Mouse (Mus musculus) forebrain, embryonic 16.5 days (tissue): ENCODE measurements at regions not wholly inside any gene's neighbourhood (a gene's known extent, or its start where the extent isn't known, plus 50 kb on each side); places are given as distances from the start of the nearest gene placed in this dataset.
A peak's percentile ranks its signal among the peaks of the same experiment; 100 is the strongest.

Experiments
- ATAC-seq: fragments of 200-750 bp; cut with Nextera tagmentation; 2 replicates; pipeline ENCODE4 v1.8.0; 2017; ENCODE audit warnings: mild to moderate bottlenecking, moderate library complexity
- H3K27ac ChIP-seq: fragments of 300-500 bp; sonication (generic); 2 replicates; pipeline ENCODE4 v1.5.1; 2014; ENCODE audit warnings: low read length, control low read depth
- H3K27me3 ChIP-seq: fragments of 300-500 bp; sonication (generic); replicated peaks from 2 replicates; pipeline ENCODE4 v1.6.1; 2014; ENCODE audit warnings: low read length; ENCODE audit not compliant: control insufficient read depth, insufficient read depth
- H3K36me3 ChIP-seq: fragments of 300-500 bp; sonication (generic); 2 replicates; pipeline ENCODE4 v1.6.1; 2014; ENCODE audit not compliant: control insufficient read depth, insufficient read depth
- H3K4me1 ChIP-seq: fragments of 300-500 bp; sonication (generic); replicated peaks from 2 replicates; pipeline ENCODE4 v1.6.1; 2014; ENCODE audit warnings: low read length; ENCODE audit not compliant: control insufficient read depth, insufficient read depth
- H3K4me2 ChIP-seq: fragments of 300-500 bp; sonication (generic); 2 replicates; pipeline ENCODE4 v1.6.1; 2014; ENCODE audit warnings: mild to moderate bottlenecking, low read length, control low read depth
- H3K4me3 ChIP-seq: fragments of 300-500 bp; sonication (generic); replicated peaks from 2 replicates; pipeline ENCODE4 v1.5.1; 2014; ENCODE audit warnings: mild to moderate bottlenecking, low read length, control low read depth
- H3K9ac ChIP-seq: fragments of 300-500 bp; sonication (generic); replicated peaks from 2 replicates; pipeline ENCODE4 v1.6.1; 2014; ENCODE audit warnings: low read depth, low read length, control low read depth
- H3K9me3 ChIP-seq: fragments of 300-500 bp; sonication (generic); 2 replicates; pipeline ENCODE4 v1.6.1; 2016; ENCODE audit warnings: low read length; ENCODE audit not compliant: control insufficient read depth
- WGBS: fragments of 180-500 bp; shearing (Covaris S2); extraction: QIAGEN DNeasy Blood & Tissue Kit; methylation state at CpG from one replicate; pipeline ENCODE4 v1.1.7; 2014; 5-methylcytosine and 5-hydroxymethylcytosine counted together

DNA sequence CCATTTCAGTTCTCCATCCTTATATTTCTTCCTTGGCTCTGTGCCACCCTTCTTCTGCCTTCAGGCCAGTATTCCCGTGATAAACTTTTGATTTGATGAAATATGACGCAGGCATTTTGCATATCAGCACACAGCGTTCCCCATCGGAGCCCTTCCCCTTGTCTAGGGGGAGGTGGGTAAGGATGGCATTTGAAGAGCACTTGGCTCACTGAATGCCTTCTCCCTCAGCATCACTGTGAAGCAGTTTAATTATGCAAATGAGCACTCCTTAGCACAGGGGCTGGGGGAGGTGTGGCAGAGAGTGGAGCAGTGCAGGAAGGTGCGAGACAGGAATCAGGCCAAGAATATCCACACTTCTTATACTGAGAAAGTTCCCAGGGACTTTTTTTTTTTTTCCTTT lies 452.1 kb downstream of the Gm21750 start:
- no peaks in the 10 kb centered on the region for H3K27me3 ChIP-seq
- no peak overlapping the region for H3K4me3 ChIP-seq
- H3K36me3 ChIP-seq: no peaks in the 10 kb centered on the region
- no peak overlapping the region; the same call in 1 of the 2 replicates for H3K9ac ChIP-seq
- peaks cover 7% of the 10 kb centered on the region; the same call in 1 of the 2 replicates for H3K4me1 ChIP-seq
- ATAC-seq: peak; percentile 100
- H3K4me2 ChIP-seq: peak overlapping the region; percentile 30
- H3K27ac ChIP-seq: peak overlapping the region; percentile 55
- WGBS: 21% methylated on average over 5 of the region's 5 CpGs
- H3K9me3 ChIP-seq: no peaks in the 10 kb centered on the region

DNA sequence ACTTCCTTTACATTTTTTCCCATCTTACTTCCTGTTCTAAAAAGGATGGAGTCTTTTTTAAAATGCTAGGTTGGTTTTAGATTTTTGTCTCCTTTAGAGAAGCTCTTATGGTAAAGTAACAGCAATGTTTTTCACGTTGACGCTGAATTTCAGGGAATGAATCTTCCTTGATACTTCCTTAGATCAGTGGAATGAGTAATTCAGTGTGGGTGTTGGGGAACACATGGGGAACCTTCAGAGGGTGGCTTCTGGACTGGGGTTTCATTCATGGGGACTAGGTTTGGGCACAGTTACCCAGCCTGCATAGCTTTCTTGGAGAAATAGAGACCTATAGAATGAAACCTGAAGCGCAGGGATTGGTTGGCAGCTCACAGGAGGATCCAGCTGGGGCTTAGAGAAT lies 452.5 kb downstream of the Gm21750 start:
- no peak overlapping the region for H3K9ac ChIP-seq
- no peak for ATAC-seq
- no peaks in the 10 kb centered on the region for H3K9me3 ChIP-seq
- no peak overlapping the region for H3K4me3 ChIP-seq
- H3K27ac ChIP-seq: peak overlapping the region; percentile 13; the same call in 1 of the 2 replicates
- H3K4me1 ChIP-seq: peaks cover 7% of the 10 kb centered on the region; the same call in 1 of the 2 replicates
- H3K27me3 ChIP-seq: no peaks in the 10 kb centered on the region
- H3K4me2 ChIP-seq: no peak overlapping the region
- WGBS: 68% methylated on average over 3 of the region's 3 CpGs
- H3K36me3 ChIP-seq: no peaks in the 10 kb centered on the region

DNA sequence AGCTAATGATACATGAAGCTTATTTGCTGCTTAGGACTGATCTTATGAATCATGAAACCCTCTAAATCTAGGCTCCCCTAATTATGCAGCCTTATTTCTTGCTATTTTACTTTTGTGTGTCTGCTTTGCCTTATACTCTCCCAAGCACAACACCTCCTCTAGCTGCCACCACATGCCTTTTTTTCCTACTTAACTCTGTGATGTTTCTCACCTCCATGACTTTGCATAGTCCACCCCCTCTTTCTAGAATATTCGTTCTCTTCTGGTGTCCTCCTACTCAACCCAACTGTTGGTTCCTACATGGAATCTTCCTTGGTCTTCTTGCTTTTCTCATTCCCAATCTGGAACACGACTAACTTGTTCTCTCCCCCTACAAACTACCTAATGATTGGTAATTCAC lies 456.7 kb downstream of the Gm21750 start:
- H3K9ac ChIP-seq: no peak overlapping the region
- 91% methylated on average over 2 of the region's 2 CpGs for WGBS
- no peak overlapping the region for H3K27ac ChIP-seq
- H3K36me3 ChIP-seq: no peaks in the 10 kb centered on the region
- ATAC-seq: no peak
- H3K9me3 ChIP-seq: no peaks in the 10 kb centered on the region
- no peak overlapping the region for H3K4me3 ChIP-seq
- H3K4me2 ChIP-seq: no peak overlapping the region
- H3K4me1 ChIP-seq: 0 out of 2 replicates have a peak, but pooled peaks cover 4% of the 10 kb centered on the region
- H3K27me3 ChIP-seq: no peaks in the 10 kb centered on the region

DNA sequence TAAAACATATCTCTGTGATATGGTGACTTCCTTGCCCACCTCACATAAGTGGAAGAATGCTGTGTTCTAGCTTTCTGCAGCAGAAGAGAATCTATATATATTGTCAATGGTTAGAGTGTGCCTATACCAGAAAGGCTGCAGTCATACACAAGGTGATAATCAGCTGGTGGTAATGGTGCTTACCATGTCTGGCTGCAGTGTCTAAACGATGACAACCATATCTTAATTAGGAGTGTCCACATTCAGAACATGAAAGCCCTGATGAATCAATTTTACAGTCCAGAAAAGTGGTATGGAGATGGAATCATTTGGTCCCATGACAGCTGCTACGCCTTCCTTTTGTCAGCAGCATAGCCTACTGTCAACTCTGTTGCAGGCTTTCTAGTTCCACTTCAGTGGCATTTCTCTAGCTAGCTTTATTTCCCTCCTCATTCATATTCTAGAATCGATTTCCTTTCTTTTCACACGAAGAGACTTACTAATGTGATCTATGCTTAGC lies 484.2 kb downstream of the Gm21750 start:
- H3K36me3 ChIP-seq: no peaks in the 10 kb centered on the region
- H3K27me3 ChIP-seq: no peaks in the 10 kb centered on the region
- H3K4me2 ChIP-seq: no peak overlapping the region
- 89% methylated on average over 4 of the region's 4 CpGs for WGBS
- no peak for ATAC-seq
- H3K9ac ChIP-seq: no peak overlapping the region
- no peak overlapping the region for H3K4me3 ChIP-seq
- H3K4me1 ChIP-seq: no peaks in the 10 kb centered on the region
- no peak overlapping the region for H3K27ac ChIP-seq
- H3K9me3 ChIP-seq: no peaks in the 10 kb centered on the region

DNA sequence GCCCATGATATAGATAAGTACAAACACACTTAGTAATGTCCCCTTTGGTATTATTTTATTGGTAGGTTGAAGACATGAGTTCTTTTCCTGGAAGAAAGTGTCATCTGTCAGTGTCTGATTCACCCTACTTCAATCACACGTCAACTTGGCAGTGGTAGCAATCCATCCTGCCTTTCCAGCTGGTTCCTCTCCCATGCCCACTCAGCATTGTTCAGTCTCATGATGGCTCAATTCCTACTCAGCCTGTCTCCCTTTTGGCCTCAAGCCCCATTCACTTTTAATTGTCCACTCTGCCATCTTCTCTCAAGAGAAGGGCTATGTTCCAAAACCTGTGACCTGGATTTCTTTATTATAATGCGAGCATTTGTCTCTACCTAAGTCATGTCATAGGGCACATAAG lies 474.4 kb upstream of the Htr2a start:
- Histone ChIP-seq H3K36me3 (no peaks in the 10 kb centered on the region), H3K27ac (no peak overlapping the region), H3K4me3 (no peak overlapping the region), H3K9ac (no peak overlapping the region), H3K9me3 (no peaks in the 10 kb centered on the region), H3K4me1 (no peaks in the 10 kb centered on the region), H3K4me2 (no peak overlapping the region), H3K27me3 (no peaks in the 10 kb centered on the region)
- no peak for ATAC-seq
- WGBS: 74% methylated on average over 2 of the region's 2 CpGs

DNA sequence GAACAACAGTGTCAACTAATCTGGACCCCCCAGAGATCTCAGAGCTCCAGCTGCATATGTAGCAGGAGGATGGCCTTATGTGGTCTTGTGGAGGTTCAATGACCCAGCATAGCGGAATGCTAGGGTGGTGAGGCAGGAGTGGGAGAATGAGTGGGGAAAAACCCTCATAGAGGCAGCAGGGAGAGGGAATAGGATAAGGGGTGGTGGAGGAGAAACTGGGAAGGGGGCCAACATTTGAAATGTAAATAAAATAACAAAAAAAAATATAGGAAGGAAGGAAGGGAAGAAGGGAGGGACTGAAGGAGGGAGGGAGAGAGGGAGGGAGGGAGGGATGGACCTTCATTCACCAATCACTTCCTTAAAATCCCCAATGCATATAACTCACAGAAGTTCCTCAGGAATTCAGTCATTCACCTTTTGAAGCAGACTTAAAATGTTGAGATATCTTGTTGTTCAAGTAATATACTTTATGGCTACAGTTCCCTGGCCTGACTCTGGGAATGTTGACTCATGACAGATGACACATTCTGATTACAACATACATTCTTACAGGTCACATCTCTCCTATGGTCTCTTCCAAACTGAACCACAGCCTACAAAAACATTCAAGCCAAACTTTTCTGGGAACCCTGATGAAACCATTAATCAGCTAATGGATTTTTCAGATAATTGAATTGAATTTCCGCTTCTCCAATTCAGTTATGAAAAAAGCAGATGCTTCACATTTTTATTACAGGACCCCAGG lies 471.3 kb upstream of the Htr2a start:
- 91% methylated on average over 2 of the region's 2 CpGs for WGBS
- Histone ChIP-seq H3K4me3 (no peak overlapping the region), H3K4me2 (no peak overlapping the region), H3K27me3 (no peaks in the 10 kb centered on the region), H3K4me1 (no peaks in the 10 kb centered on the region), H3K9me3 (no peaks in the 10 kb centered on the region), H3K36me3 (no peaks in the 10 kb centered on the region), H3K27ac (no peak overlapping the region), H3K9ac (no peak overlapping the region)
- no peak for ATAC-seq

DNA sequence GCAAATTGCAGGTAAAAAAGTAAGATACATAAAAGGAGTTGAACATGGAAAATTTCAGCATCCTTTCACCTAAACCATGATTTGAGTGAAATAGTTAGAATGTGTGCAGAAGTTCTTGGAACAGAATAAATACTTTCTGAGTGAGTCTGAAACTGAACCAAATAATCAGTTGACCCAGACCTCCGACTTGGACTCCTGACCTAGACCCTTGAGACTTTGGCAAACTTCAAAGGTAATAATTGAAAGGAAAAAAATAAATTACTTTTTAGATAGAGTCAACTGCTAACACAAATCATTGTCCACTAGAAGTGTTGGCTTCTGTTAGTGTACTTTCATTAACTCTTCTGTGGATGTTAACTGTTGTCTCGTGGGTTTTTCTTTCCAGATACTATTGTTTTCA lies 460.6 kb upstream of the Htr2a start:
- H3K36me3 ChIP-seq: no peaks in the 10 kb centered on the region
- no peak for ATAC-seq
- H3K9me3 ChIP-seq: no peaks in the 10 kb centered on the region
- no peak overlapping the region for H3K4me3 ChIP-seq
- no peaks in the 10 kb centered on the region for H3K27me3 ChIP-seq
- H3K9ac ChIP-seq: no peak overlapping the region
- no peak overlapping the region for H3K4me2 ChIP-seq
- H3K27ac ChIP-seq: no peak overlapping the region
- no peaks in the 10 kb centered on the region for H3K4me1 ChIP-seq
- 81% methylated on average over 2 of the region's 2 CpGs for WGBS

DNA sequence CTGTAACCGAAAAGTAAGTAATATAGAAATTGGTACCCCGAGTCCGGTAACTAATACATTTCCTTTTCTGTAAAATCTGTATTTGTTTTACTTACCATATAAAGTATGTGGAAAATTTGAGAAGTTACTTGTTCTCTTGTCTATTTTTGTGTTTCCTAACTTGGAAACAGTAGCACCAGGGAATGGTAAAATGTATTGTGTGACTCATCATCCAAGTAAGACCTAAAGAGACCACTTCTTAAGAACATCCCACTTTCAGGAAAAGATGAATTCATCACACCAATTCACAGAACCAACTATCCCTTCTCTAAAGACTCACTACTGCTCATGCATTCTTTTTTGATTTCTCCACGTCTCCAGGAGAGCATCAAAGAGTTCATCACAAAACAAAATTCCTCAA lies 457.6 kb upstream of the Htr2a start:
- Histone ChIP-seq H3K9me3 (no peaks in the 10 kb centered on the region), H3K4me2 (no peak overlapping the region), H3K27ac (no peak overlapping the region), H3K27me3 (no peaks in the 10 kb centered on the region), H3K36me3 (no peaks in the 10 kb centered on the region), H3K9ac (no peak overlapping the region), H3K4me3 (no peak overlapping the region), H3K4me1 (no peaks in the 10 kb centered on the region)
- no peak for ATAC-seq
- WGBS: 91% methylated on average over 4 of the region's 4 CpGs

DNA sequence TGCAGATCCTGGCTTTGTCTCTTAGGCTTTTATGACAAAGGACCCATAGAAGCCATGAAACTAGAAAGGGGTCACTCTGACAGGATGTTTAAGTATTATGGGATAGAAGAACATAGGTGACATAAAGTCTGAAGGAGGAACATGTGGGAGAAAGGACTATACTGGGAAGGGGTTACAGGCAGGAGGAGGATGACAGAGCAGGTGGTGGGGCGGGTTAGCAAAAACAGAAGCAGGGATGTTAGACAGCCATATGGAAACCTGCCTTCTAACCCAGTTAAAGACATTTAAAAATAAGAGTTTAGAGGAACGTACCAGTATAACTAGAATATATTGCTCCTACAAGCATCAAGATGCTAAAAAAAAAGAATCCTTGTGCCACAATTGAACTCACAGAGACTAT lies 438.9 kb upstream of the Htr2a start:
- Histone ChIP-seq H3K9ac (no peak overlapping the region), H3K4me1 (no peaks in the 10 kb centered on the region), H3K27me3 (no peaks in the 10 kb centered on the region), H3K4me3 (no peak overlapping the region), H3K27ac (no peak overlapping the region), H3K36me3 (no peaks in the 10 kb centered on the region), H3K9me3 (no peaks in the 10 kb centered on the region), H3K4me2 (no peak overlapping the region)
- WGBS: 82% methylated on average over 2 of the region's 2 CpGs
- ATAC-seq: no peak
